Mouse (Mus musculus): Measurements from ENCODE around the gene Adra1b. TPM values are rescaled to one million over a fixed set of nuclear protein-coding genes. Genes with fewer than 3 reads are reported as not detected.
A peak's percentile ranks its signal among the peaks of the same experiment; 100 is the strongest.

The Adra1b gene
- polyA plus RNA-seq, 1 experiment from 2014 or later, result 2.8 TPM

GRCm38 (mm10) chr11:43812535-43812934 is 88.5 kb downstream of the Adra1b start:
- 41% methylated on average over 5 of the region's 5 CpGs for WGBS (ENCODE audit: insufficient replicate concordance)
- DNase-seq, result no peak
- H3K4me2 ChIP-seq, result no peak overlapping the region
- H3K9me3 ChIP-seq (replicated peaks), result no peaks in the 10 kb centered on the region
- no peaks in the 10 kb centered on the region for H3K4me1 ChIP-seq (replicated peaks)
- H3K27me3 ChIP-seq, result no peaks in the 10 kb centered on the region
- no peak overlapping the region for H3K27ac ChIP-seq
- no peak overlapping the region for H3K4me3 ChIP-seq (replicated peaks)
- no peaks in the 10 kb centered on the region for H3K36me3 ChIP-seq
- H3K9ac ChIP-seq, result no peak overlapping the region
- ATAC-seq (ENCODE audit: low read depth), result no peak

GRCm38 (mm10) chr11:43807732-43808131 is 93.3 kb downstream of the Adra1b start:
- H3K36me3 ChIP-seq, result no peaks in the 10 kb centered on the region
- no peak overlapping the region for H3K27ac ChIP-seq
- H3K4me2 ChIP-seq, result no peak overlapping the region
- no peak overlapping the region for H3K9ac ChIP-seq
- ATAC-seq (ENCODE audit: low read depth) (no peak), DNase-seq (no peak)
- no peaks in the 10 kb centered on the region for H3K27me3 ChIP-seq
- WGBS (ENCODE audit: insufficient replicate concordance), result 67% methylated on average over 5 of the region's 5 CpGs
- no peaks in the 10 kb centered on the region for H3K9me3 ChIP-seq (replicated peaks)
- no peaks in the 10 kb centered on the region for H3K4me1 ChIP-seq (replicated peaks)
- no peak overlapping the region for H3K4me3 ChIP-seq (replicated peaks)

GRCm38 (mm10) chr11:43795992-43796391 is 105.0 kb downstream of the Adra1b start:
- no peaks in the 10 kb centered on the region for H3K36me3 ChIP-seq
- no peaks in the 10 kb centered on the region for H3K4me1 ChIP-seq (replicated peaks)
- no peak overlapping the region for H3K27ac ChIP-seq
- H3K9me3 ChIP-seq (replicated peaks), result no peaks in the 10 kb centered on the region
- 59% methylated on average over 8 of the region's 8 CpGs for WGBS (ENCODE audit: insufficient replicate concordance)
- no peak overlapping the region for H3K4me3 ChIP-seq (replicated peaks)
- DNase-seq (no peak), ATAC-seq (ENCODE audit: low read depth) (no peak)
- H3K4me2 ChIP-seq, result no peak overlapping the region
- no peak overlapping the region for H3K9ac ChIP-seq
- no peaks in the 10 kb centered on the region for H3K27me3 ChIP-seq

GRCm38 (mm10) chr11:43790446-43790845 is 110.6 kb downstream of the Adra1b start:
- Histone ChIP-seq H3K4me3 (replicated peaks) (no peak overlapping the region), H3K27ac (no peak overlapping the region), H3K27me3 (no peaks in the 10 kb centered on the region), H3K9me3 (replicated peaks) (no peaks in the 10 kb centered on the region), H3K4me2 (no peak overlapping the region), H3K9ac (no peak overlapping the region), H3K4me1 (replicated peaks) (no peaks in the 10 kb centered on the region), H3K36me3 (no peaks in the 10 kb centered on the region)
- WGBS (ENCODE audit: insufficient replicate concordance), result 69% methylated on average over 6 of the region's 6 CpGs
- DNase-seq (no peak), ATAC-seq (ENCODE audit: low read depth) (no peak)

GRCm38 (mm10) chr11:43783772-43784171 is 117.2 kb downstream of the Adra1b start:
- DNase-seq (peak; percentile 5), ATAC-seq (ENCODE audit: low read depth) (no peak)
- H3K9me3 ChIP-seq (replicated peaks), result no peaks in the 10 kb centered on the region
- WGBS (ENCODE audit: insufficient replicate concordance), result 5% methylated on average over 2 of the region's 2 CpGs
- H3K36me3 ChIP-seq, result no peaks in the 10 kb centered on the region
- H3K9ac ChIP-seq, result no peak overlapping the region
- no peak overlapping the region for H3K4me3 ChIP-seq (replicated peaks)
- no peaks in the 10 kb centered on the region for H3K27me3 ChIP-seq
- no peak overlapping the region for H3K27ac ChIP-seq
- no peak overlapping the region for H3K4me2 ChIP-seq
- no peaks in the 10 kb centered on the region; the same call in 1 of the 2 replicates for H3K4me1 ChIP-seq (replicated peaks)

- DNase-seq, result no peak
Observed at GRCm38 (mm10) chr11:43783106-43783505, 117.9 kb downstream of the Adra1b start.

GRCm38 (mm10) chr11:43779551-43779950 is 121.5 kb downstream of the Adra1b start:
- Histone ChIP-seq H3K27ac (no peak overlapping the region), H3K4me1 (replicated peaks) (peaks cover 5% of the 10 kb centered on the region), H3K9me3 (replicated peaks) (no peaks in the 10 kb centered on the region), H3K4me2 (no peak overlapping the region), H3K9ac (no peak overlapping the region), H3K4me3 (replicated peaks) (no peak overlapping the region), H3K27me3 (peaks cover 22% of the 10 kb centered on the region), H3K36me3 (no peaks in the 10 kb centered on the region)
- no peak for ATAC-seq (ENCODE audit: low read depth)
- no peak for DNase-seq
- WGBS (ENCODE audit: insufficient replicate concordance), result 44% methylated on average over 5 of the region's 5 CpGs

More at GRCm38 (mm10) chr11:43783106-43783505, 117.9 kb downstream of the Adra1b start:
- 56% methylated on average over 5 of the region's 5 CpGs for WGBS (ENCODE audit: insufficient replicate concordance)
- Histone ChIP-seq H3K9me3 (replicated peaks) (no peaks in the 10 kb centered on the region), H3K36me3 (no peaks in the 10 kb centered on the region), H3K27ac (no peak overlapping the region), H3K4me1 (replicated peaks) (no peaks in the 10 kb centered on the region; the same call in 1 of the 2 replicates), H3K27me3 (no peaks in the 10 kb centered on the region), H3K9ac (no peak overlapping the region), H3K4me3 (replicated peaks) (no peak overlapping the region), H3K4me2 (no peak overlapping the region)
- no peak for ATAC-seq (ENCODE audit: low read depth)

GRCm38 (mm10) chr11:43776324-43776694 is 124.7 kb downstream of the Adra1b start:
- Histone ChIP-seq H3K9me3 (replicated peaks) (no peaks in the 10 kb centered on the region), H3K27ac (no peak overlapping the region), H3K9ac (no peak overlapping the region), H3K4me3 (replicated peaks) (peak overlapping the region; percentile 29), H3K27me3 (peaks cover 33% of the 10 kb centered on the region), H3K4me1 (replicated peaks) (peaks cover 5% of the 10 kb centered on the region; the same call in 1 of the 2 replicates), H3K36me3 (no peaks in the 10 kb centered on the region), H3K4me2 (peak overlapping the region; percentile 47)
- ATAC-seq (ENCODE audit: low read depth) (no peak), DNase-seq (no peak)
- WGBS (ENCODE audit: insufficient replicate concordance), result 22% methylated on average over 8 of the region's 8 CpGs

GRCm38 (mm10) chr11:43775469-43776323 is 125.3 kb downstream of the Adra1b start:
- DNase-seq (no peak), ATAC-seq (ENCODE audit: low read depth) (no peak)
- Histone ChIP-seq H3K9ac (no peak overlapping the region), H3K27me3 (peaks cover 33% of the 10 kb centered on the region), H3K4me1 (replicated peaks) (peaks cover 5% of the 10 kb centered on the region; the same call in 1 of the 2 replicates), H3K9me3 (replicated peaks) (no peaks in the 10 kb centered on the region), H3K36me3 (no peaks in the 10 kb centered on the region), H3K27ac (no peak overlapping the region), H3K4me3 (replicated peaks) (peak overlapping the region; percentile 29), H3K4me2 (peak overlapping the region; percentile 47)
- 13% methylated on average over 63 of the region's 63 CpGs for WGBS (ENCODE audit: insufficient replicate concordance)

- DNase-seq, result no peak
- Histone ChIP-seq H3K27ac (no peak overlapping the region), H3K4me2 (no peak overlapping the region), H3K9me3 (replicated peaks) (no peaks in the 10 kb centered on the region), H3K27me3 (peaks cover 33% of the 10 kb centered on the region), H3K4me1 (replicated peaks) (peaks cover 5% of the 10 kb centered on the region; the same call in 1 of the 2 replicates), H3K36me3 (no peaks in the 10 kb centered on the region), H3K9ac (no peak overlapping the region), H3K4me3 (replicated peaks) (no peak overlapping the region)
- ATAC-seq (ENCODE audit: low read depth), result no peak
- 35% methylated on average over 5 of the region's 5 CpGs for WGBS (ENCODE audit: insufficient replicate concordance)
Observed at GRCm38 (mm10) chr11:43773725-43774124, 127.3 kb downstream of the Adra1b start.

- Histone ChIP-seq H3K9ac (no peak overlapping the region), H3K27ac (no peak overlapping the region), H3K4me2 (no peak overlapping the region), H3K9me3 (replicated peaks) (no peaks in the 10 kb centered on the region), H3K4me3 (replicated peaks) (no peak overlapping the region), H3K4me1 (replicated peaks) (no peaks in the 10 kb centered on the region), H3K27me3 (peaks cover 33% of the 10 kb centered on the region), H3K36me3 (no peaks in the 10 kb centered on the region)
- DNase-seq (no peak), ATAC-seq (ENCODE audit: low read depth) (no peak)
- 62% methylated on average over 4 of the region's 4 CpGs for WGBS (ENCODE audit: insufficient replicate concordance)
Observed at GRCm38 (mm10) chr11:43770110-43770509, 130.9 kb downstream of the Adra1b start.

- H3K27ac ChIP-seq, result no peak overlapping the region
- WGBS (ENCODE audit: insufficient replicate concordance), result 50% methylated on average over 11 of the region's 11 CpGs
- no peak overlapping the region for H3K4me3 ChIP-seq (replicated peaks)
- H3K9ac ChIP-seq, result no peak overlapping the region
- H3K9me3 ChIP-seq (replicated peaks), result no peaks in the 10 kb centered on the region
- ATAC-seq (ENCODE audit: low read depth) (no peak), DNase-seq (no peak)
- no peak overlapping the region for H3K4me2 ChIP-seq
- no peaks in the 10 kb centered on the region for H3K36me3 ChIP-seq
- H3K4me1 ChIP-seq (replicated peaks), result no peaks in the 10 kb centered on the region
- peaks cover 20% of the 10 kb centered on the region for H3K27me3 ChIP-seq
Observed at GRCm38 (mm10) chr11:43767749-43768148, 133.3 kb downstream of the Adra1b start.

Measured in liver, embryonic 13.5 days (tissue).